Mouse (Mus musculus) ES-E14 (cell line): ENCODE measurements around the gene Mast3.

Experiments used
- CHD2 ChIP-seq: IDR thresholded peaks from 2 replicates; pipeline ENCODE4 v1.6.1; 2014; ENCODE audit warnings: mild to moderate bottlenecking, low read depth, low read length, inconsistent platforms
- HCFC1 ChIP-seq: IDR thresholded peaks from 2 replicates; pipeline ENCODE4 v1.6.1; 2012; ENCODE audit warnings: low read length, inconsistent platforms, borderline replicate concordance; ENCODE audit not compliant: insufficient read depth
- MAFK ChIP-seq: IDR thresholded peaks from 2 replicates; pipeline ENCODE4 v1.6.1; 2014; ENCODE audit warnings: mild to moderate bottlenecking, low read depth, low read length, inconsistent platforms; ENCODE audit not compliant: insufficient read depth
- ZC3H11A ChIP-seq: IDR thresholded peaks from 2 replicates; pipeline ENCODE4 v1.6.1; 2012; ENCODE audit warnings: low read depth, mild to moderate bottlenecking, inconsistent platforms, low read length, borderline replicate concordance

GRCm38 (mm10) chr8:70802786-70803510 is 1.9 kb downstream of the Mast3 start:
- TF ChIP-seq MAFK (no peak), CHD2 (no peak), HCFC1 (no peak), ZC3H11A (no peak)
